Mouse (Mus musculus): ENCODE data around the gene Ripk3. TPM values are rescaled to one million over a fixed set of nuclear protein-coding genes. Genes with fewer than 3 reads are reported as not detected.

Ripk3 gene
- polyA plus RNA-seq (2015; fragmentation: Nextera tagmentation; extraction: Ambion mirVana), result 16.2 and 24.2 TPM in 2 replicates

GRCm38 (mm10) chr14:55788256-55789050 lies at the start of gene Ripk3:
Gene Ripk3 (minus strand): TSS chr14:55788865.
- Histone ChIP-seq H3K4me2 (replicated peaks; ENCODE audit: low read depth, low read length) (peak within 1 kb of the TSS; percentile 75), H3K27me3 (replicated peaks; ENCODE audit: insufficient read depth, low read length) (0 out of 2 replicates have a peak, but pooled peaks cover 9% of the 10 kb centered on the region), H3K4me3 (ENCODE audit: low read depth, low read length) (peak within 1 kb of the TSS; percentile 38), H3K4me1 (ENCODE audit: insufficient read depth, low read depth, low read length) (peaks cover 8% of the 10 kb centered on the region; the same call in 1 of the 2 replicates), H3K27ac (ENCODE audit: low read length) (no peak within 1 kb of the TSS), H3K9me3 (ENCODE audit: low read length) (no peaks in the 10 kb centered on the region), H3K9ac (replicated peaks; ENCODE audit: low read depth) (peak within 1 kb of the TSS; percentile 34; the same call in 1 of the 2 replicates), H3K36me3 (ENCODE audit: insufficient read depth, low read length) (no peaks in the 10 kb centered on the region)
- WGBS, result 3% methylated on average over 40 of the region's 40 CpGs
- ATAC-seq (peak; percentile 61), DNase-seq (ENCODE audit: low spot score) (peak; percentile 64)
- TF ChIP-seq CTCF (IDR thresholded peaks at IDR 0.05) (0 out of 2 replicates have a peak, but pooled peaks have one; percentile 6), EP300 (IDR thresholded peaks at IDR 0.05) (no peak)

GRCm38 (mm10) chr14:55838312-55838711 lies 49.6 kb upstream of the Ripk3 start:
- no peaks in the 10 kb centered on the region for H3K4me1 ChIP-seq (ENCODE audit: insufficient read depth, low read depth, low read length)
- no peak for TF ChIP-seq EP300 (IDR thresholded peaks at IDR 0.05)
- TF ChIP-seq CTCF (IDR thresholded peaks at IDR 0.05), result no peak
- DNase-seq (ENCODE audit: low spot score), result no peak
- H3K27ac ChIP-seq (ENCODE audit: low read length), result no peak overlapping the region
- H3K36me3 ChIP-seq (ENCODE audit: insufficient read depth, low read length), result no peaks in the 10 kb centered on the region
- no peak overlapping the region for H3K9ac ChIP-seq (replicated peaks; ENCODE audit: low read depth)
- no peaks in the 10 kb centered on the region for H3K27me3 ChIP-seq (replicated peaks; ENCODE audit: insufficient read depth, low read length)
- no peak overlapping the region for H3K4me3 ChIP-seq (ENCODE audit: low read depth, low read length)
- no peak overlapping the region for H3K4me2 ChIP-seq (replicated peaks; ENCODE audit: low read depth, low read length)
- H3K9me3 ChIP-seq (ENCODE audit: low read length), result no peaks in the 10 kb centered on the region
- no peak for ATAC-seq
- 83% methylated on average over 4 of the region's 5 CpGs for WGBS

- H3K27ac ChIP-seq (ENCODE audit: low read length), result no peak overlapping the region
- no peak for ATAC-seq
- H3K27me3 ChIP-seq (replicated peaks; ENCODE audit: insufficient read depth, low read length), result no peaks in the 10 kb centered on the region
- H3K36me3 ChIP-seq (ENCODE audit: insufficient read depth, low read length), result no peaks in the 10 kb centered on the region
- no peak overlapping the region for H3K4me2 ChIP-seq (replicated peaks; ENCODE audit: low read depth, low read length)
- WGBS, result 69% methylated on average over 5 of the region's 5 CpGs
- no peak overlapping the region for H3K9ac ChIP-seq (replicated peaks; ENCODE audit: low read depth)
- H3K4me3 ChIP-seq (ENCODE audit: low read depth, low read length), result no peak overlapping the region
- TF ChIP-seq CTCF (IDR thresholded peaks at IDR 0.05), result no peak
- no peak for TF ChIP-seq EP300 (IDR thresholded peaks at IDR 0.05)
- no peaks in the 10 kb centered on the region for H3K4me1 ChIP-seq (ENCODE audit: insufficient read depth, low read depth, low read length)
- DNase-seq (ENCODE audit: low spot score), result no peak
- no peaks in the 10 kb centered on the region for H3K9me3 ChIP-seq (ENCODE audit: low read length)
Measured at GRCm38 (mm10) chr14:55834808-55835533, 46.3 kb upstream of the Ripk3 start.

- H3K27ac ChIP-seq (ENCODE audit: low read length), result no peak overlapping the region
- TF ChIP-seq CTCF (IDR thresholded peaks at IDR 0.05), result no peak
- TF ChIP-seq EP300 (IDR thresholded peaks at IDR 0.05), result no peak
- no peaks in the 10 kb centered on the region for H3K27me3 ChIP-seq (replicated peaks; ENCODE audit: insufficient read depth, low read length)
- H3K36me3 ChIP-seq (ENCODE audit: insufficient read depth, low read length), result no peaks in the 10 kb centered on the region
- H3K4me2 ChIP-seq (replicated peaks; ENCODE audit: low read depth, low read length), result no peak overlapping the region
- H3K9ac ChIP-seq (replicated peaks; ENCODE audit: low read depth), result no peak overlapping the region
- 83% methylated on average over 4 of the region's 4 CpGs for WGBS
- no peak for ATAC-seq
- no peak for DNase-seq (ENCODE audit: low spot score)
- no peaks in the 10 kb centered on the region for H3K4me1 ChIP-seq (ENCODE audit: insufficient read depth, low read depth, low read length)
- H3K4me3 ChIP-seq (ENCODE audit: low read depth, low read length), result no peak overlapping the region
- no peaks in the 10 kb centered on the region for H3K9me3 ChIP-seq (ENCODE audit: low read length)
Measured at GRCm38 (mm10) chr14:55833126-55833525, 44.5 kb upstream of the Ripk3 start.

- WGBS, result 62% methylated on average over 4 of the region's 4 CpGs
- no peaks in the 10 kb centered on the region for H3K27me3 ChIP-seq (replicated peaks; ENCODE audit: insufficient read depth, low read length)
- no peaks in the 10 kb centered on the region for H3K36me3 ChIP-seq (ENCODE audit: insufficient read depth, low read length)
- H3K4me2 ChIP-seq (replicated peaks; ENCODE audit: low read depth, low read length), result no peak overlapping the region
- H3K9ac ChIP-seq (replicated peaks; ENCODE audit: low read depth), result no peak overlapping the region
- no peak overlapping the region for H3K4me3 ChIP-seq (ENCODE audit: low read depth, low read length)
- H3K9me3 ChIP-seq (ENCODE audit: low read length), result no peaks in the 10 kb centered on the region
- no peak for TF ChIP-seq EP300 (IDR thresholded peaks at IDR 0.05)
- TF ChIP-seq CTCF (IDR thresholded peaks at IDR 0.05), result no peak
- no peak overlapping the region for H3K27ac ChIP-seq (ENCODE audit: low read length)
- no peaks in the 10 kb centered on the region; the same call in 1 of the 2 replicates for H3K4me1 ChIP-seq (ENCODE audit: insufficient read depth, low read depth, low read length)
- peak; percentile 65 for DNase-seq (ENCODE audit: low spot score)
- peak; percentile 51; the same call in 1 of the 2 replicates for ATAC-seq
Measured at GRCm38 (mm10) chr14:55830331-55830730, 41.7 kb upstream of the Ripk3 start.

GRCm38 (mm10) chr14:55829854-55830253 lies 41.2 kb upstream of the Ripk3 start:
- ATAC-seq (no peak), DNase-seq (ENCODE audit: low spot score) (no peak)
- WGBS, result 88% methylated on average over 16 of the region's 16 CpGs
- Histone ChIP-seq H3K27me3 (replicated peaks; ENCODE audit: insufficient read depth, low read length) (no peaks in the 10 kb centered on the region), H3K36me3 (ENCODE audit: insufficient read depth, low read length) (no peaks in the 10 kb centered on the region), H3K4me3 (ENCODE audit: low read depth, low read length) (no peak overlapping the region), H3K27ac (ENCODE audit: low read length) (no peak overlapping the region), H3K9ac (replicated peaks; ENCODE audit: low read depth) (no peak overlapping the region), H3K4me1 (ENCODE audit: insufficient read depth, low read depth, low read length) (peaks cover 3% of the 10 kb centered on the region; the same call in 1 of the 2 replicates), H3K4me2 (replicated peaks; ENCODE audit: low read depth, low read length) (no peak overlapping the region), H3K9me3 (ENCODE audit: low read length) (no peaks in the 10 kb centered on the region)
- no peak for TF ChIP-seq EP300 (IDR thresholded peaks at IDR 0.05)
- TF ChIP-seq CTCF (IDR thresholded peaks at IDR 0.05), result no peak

Data from lung, postnatal 0 days (tissue).